Mouse (Mus musculus): ENCODE measurements at regions not wholly inside any gene's neighbourhood (a gene's known extent, or its start where the extent isn't known, plus 50 kb on each side); places are given as distances from the start of the nearest gene placed in this dataset.

DNA sequence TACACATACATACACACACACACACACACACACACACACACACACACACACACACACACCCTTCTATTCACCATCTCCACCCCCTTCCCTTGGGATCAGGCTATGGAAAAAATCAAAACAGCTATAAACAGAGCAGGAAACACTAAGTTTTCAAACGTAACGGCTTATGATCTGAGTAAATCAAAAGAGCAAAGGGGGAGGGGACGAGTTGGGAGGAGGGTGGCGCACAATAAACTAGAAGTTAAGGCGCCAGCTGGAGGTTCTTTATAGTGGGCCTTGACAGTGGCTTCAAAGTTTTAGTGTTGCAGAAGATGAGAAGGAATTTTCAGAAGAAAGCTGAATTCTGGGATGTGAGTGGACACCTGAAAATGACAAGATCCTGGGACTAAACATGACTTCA, 116.4 kb upstream of the Sash1 start:
- TF ChIP-seq CTCF (IDR thresholded peaks at IDR 0.05; ENCODE audit: low read depth, low read length) = no peak
- TF ChIP-seq POLR2A (IDR thresholded peaks at IDR 0.05; ENCODE audit: insufficient read depth, low read length) = no peak

All from ES-Bruce4 (cell line).